Mouse (Mus musculus) MEL (cell line): ENCODE measurements around the gene Prkd2.

Experiments used
- CTCF ChIP-seq, 3 experiments: IDR thresholded peaks in 2 of 3; conservative IDR thresholded peaks in 1 of 3; 2 replicates each; pipeline ENCODE4 v1.5.1; 2011 to 2012; ENCODE audit warnings: low read length in 3 of 3, low read depth in 2 of 3, mild to moderate bottlenecking in 2 of 3, improper control_type of control experiment in 1 of 3, inconsistent platforms in 1 of 3, mixed read lengths in 1 of 3, moderate library complexity in 1 of 3; ENCODE audit not compliant: control insufficient read depth in 1 of 3, insufficient read depth in 1 of 3, poor library complexity in 1 of 3, severe bottlenecking in 1 of 3
- EP300 ChIP-seq, 2 experiments: IDR thresholded peaks; 2 replicates each; pipeline ENCODE4 v1.6.1; 2011; ENCODE audit warnings: improper control_type of control experiment in 2 of 2, low read length in 2 of 2, low read depth in 1 of 2, mild to moderate bottlenecking in 1 of 2
- GATA1 ChIP-seq: IDR thresholded peaks from 2 replicates; pipeline ENCODE4 v1.6.1; 2011; ENCODE audit warnings: low read depth, low read length, improper control_type of control experiment
- USF2 ChIP-seq, 2 experiments: IDR thresholded peaks; 2 replicates each; pipeline ENCODE4 v1.6.1; 2011 to 2012; ENCODE audit warnings: improper control_type of control experiment in 2 of 2, low read length in 2 of 2, borderline replicate concordance in 1 of 2, inconsistent platforms in 1 of 2, low read depth in 1 of 2, mild to moderate bottlenecking in 1 of 2; ENCODE audit not compliant: insufficient read depth in 1 of 2

GRCm38 (mm10) chr7:16913806-16914452 lies 71.2 kb downstream of the Prkd2 start:
- TF ChIP-seq CTCF (IDR thresholded peaks at IDR 0.05 in 2 of 3, conservative IDR thresholded peaks at IDR 0.05 in 1 of 3; ENCODE audit: control insufficient read depth in 1 of 3, insufficient read depth in 1 of 3, low read depth in 2 of 3, low read length in 3 of 3, poor library complexity in 1 of 3, severe bottlenecking in 1 of 3) (peak; percentile 84 to 95 (median 87)), USF2 (IDR thresholded peaks at IDR 0.05; ENCODE audit: borderline replicate concordance in 1 of 2, insufficient read depth in 1 of 2, low read depth in 1 of 2, low read length in 2 of 2) (no peak), EP300 (IDR thresholded peaks at IDR 0.05; ENCODE audit: low read depth in 1 of 2, low read length in 2 of 2) (no peak), GATA1 (no peak)
